Mouse (Mus musculus): ENCODE data around the gene Kctd15.

Kctd15 gene

GRCm38 (mm10) chr7:34663145-34663544, 6.6 kb upstream of the Kctd15 start:
- DNase-seq (ENCODE audit: low spot score in 2 of 2), result no peak

- no peak for DNase-seq (ENCODE audit: low spot score in 2 of 2)
These were observed 5.7 kb upstream of the Kctd15 start for GRCm38 (mm10) chr7:34662227-34662626.

GRCm38 (mm10) chr7:34659386-34660085, 3.0 kb upstream of the Kctd15 start:
- no peak for DNase-seq (ENCODE audit: low spot score in 2 of 2)

DNA sequence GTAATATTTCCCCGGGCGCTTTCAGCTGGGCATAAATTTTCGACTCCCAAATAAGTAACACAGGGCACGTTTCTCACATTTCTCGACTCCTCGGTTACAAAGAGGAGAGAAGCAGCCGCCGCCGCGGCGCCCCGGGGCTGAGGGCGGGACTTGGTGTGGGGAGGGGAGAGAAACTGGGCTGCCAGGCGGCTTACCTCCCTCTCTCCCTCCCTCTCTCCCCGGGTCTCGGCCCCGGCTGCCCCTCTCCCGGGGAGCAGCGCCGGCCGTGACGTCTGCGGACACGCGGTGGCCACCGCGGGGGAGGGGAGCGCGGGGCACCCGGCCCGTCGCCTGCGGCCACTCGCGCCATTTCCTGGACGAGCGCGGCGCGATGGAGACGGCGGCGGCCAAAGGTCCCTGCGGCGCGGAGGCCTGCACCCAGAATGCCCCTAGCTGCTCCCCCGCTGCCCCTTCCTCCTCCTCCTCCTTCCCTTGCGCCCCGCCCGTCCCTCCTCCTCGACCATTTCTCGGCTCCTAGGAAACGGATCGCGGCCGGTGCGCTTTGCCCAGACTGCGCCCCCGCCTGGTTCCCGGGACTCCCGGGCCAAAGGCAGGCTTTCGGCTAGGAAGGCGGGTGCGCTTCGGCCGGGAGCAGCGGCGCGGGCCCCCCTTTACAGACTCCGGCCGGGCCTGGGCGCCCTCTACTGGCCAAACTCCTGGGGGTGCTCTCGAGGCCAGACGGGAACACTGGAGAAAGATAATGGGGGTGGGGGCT, 1.3 kb downstream of the Kctd15 start:
- peak; percentile 85 to 90 for DNase-seq (ENCODE audit: low spot score in 2 of 2)

GRCm38 (mm10) chr7:34654441-34655085, 2.0 kb downstream of the Kctd15 start:
- peak; percentile 52 to 76 for DNase-seq (ENCODE audit: low spot score in 2 of 2)

DNA sequence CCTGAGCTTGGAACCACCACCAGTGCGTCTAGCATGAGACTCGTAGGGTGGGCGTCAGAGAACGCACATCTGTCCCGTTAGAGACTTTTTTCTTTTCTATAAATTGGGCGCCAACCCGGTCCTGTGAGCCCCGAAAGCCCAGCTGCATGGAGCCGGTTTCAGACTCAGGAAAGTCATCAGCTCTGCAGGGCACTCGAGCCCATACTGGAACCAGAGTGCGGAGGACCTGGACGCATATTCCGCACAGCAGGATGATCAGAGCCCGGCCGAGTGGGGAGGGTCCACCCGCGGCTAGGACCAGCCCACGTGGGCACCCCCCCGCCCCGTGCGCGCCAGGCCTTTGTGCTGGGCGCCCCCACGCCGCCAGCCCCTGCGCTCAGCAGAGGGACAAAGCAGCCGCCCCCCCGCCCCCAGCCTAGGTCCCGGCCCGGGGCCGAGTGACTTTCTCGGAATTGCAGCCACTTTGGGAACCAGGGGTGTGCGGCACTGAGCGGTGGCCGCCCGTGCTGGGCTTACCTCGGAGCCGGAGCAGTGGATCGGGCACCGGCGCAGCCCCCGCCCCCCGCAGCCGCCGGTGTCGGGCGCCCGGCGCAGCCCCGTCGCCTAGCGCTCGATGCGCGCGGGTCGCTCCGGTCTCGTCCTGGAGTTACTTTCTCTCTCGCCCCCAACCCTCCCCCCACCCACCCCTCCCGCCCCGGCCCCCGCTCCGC, 2.6 kb downstream of the Kctd15 start:
- DNase-seq (ENCODE audit: low spot score in 2 of 2), result peak in 1 of 2 experiments; percentile 65

DNA sequence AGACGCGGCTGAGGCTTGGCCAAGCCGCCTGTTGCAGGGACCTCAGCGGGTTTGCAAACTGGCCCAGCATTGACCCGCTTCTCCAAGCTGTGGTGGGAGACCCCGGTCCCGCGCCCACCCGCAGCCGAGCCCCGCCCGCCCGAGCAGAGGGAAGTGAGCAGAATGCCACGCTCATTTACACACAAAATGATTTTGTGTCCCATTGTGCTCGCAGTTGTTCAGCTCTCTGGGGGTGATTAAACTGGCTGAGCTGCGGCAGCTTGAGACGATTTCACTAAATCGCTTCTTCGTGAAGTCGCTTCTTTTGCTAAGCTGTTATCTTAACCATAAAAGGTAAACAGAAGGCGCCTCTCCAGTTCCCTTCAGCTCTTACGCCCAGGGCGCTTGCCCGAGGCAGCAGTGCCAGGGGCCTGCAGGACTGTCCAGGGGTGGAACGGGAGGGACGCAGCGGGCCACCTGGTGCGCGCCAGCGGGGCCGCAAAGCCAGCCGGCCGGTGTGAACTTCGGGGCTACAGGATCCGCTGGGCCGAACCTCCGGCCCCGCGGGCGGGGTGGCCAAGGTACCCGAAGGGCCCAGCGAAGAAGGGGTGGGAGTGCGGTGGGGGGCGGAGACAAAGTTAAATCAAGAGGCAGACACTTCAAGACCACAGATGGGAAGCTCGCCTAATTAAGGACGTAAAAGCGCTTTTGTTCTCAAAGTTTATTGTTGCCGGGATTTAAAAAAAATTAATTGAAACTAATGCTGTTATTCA, 3.6 kb downstream of the Kctd15 start:
- peak; percentile 41 to 60 for DNase-seq (ENCODE audit: low spot score in 2 of 2)

DNA sequence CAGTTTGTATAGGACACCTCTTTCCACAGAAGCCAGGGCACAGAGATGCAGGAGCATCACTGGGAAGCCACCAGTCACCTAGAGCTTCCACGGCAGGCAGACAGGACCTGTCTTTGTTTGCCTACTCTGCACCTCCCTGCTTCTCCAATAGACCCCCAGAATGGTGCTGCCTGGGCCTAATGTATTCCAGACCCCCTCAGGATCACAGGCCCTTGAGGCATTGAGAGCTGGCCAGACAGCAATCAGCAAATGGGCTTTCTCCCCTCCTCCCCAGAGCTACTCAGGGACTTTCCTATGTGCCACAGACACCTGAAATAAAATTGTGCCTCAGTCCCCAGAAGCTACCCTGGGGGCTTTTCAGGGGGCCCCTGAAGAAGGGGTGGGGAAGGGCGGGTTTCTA, 5.2 kb downstream of the Kctd15 start:
- DNase-seq (ENCODE audit: low spot score in 2 of 2), result no peak

- DNase-seq (ENCODE audit: low spot score in 2 of 2), result peak; percentile 67 to 70
These were observed 9.5 kb downstream of the Kctd15 start for GRCm38 (mm10) chr7:34647052-34647451.

GRCm38 (mm10) chr7:34646144-34646795, 10.3 kb downstream of the Kctd15 start:
- DNase-seq (ENCODE audit: low spot score in 2 of 2), result peak; percentile 45 to 55

- no peak for DNase-seq (ENCODE audit: low spot score in 2 of 2)
These were observed 10.9 kb downstream of the Kctd15 start for GRCm38 (mm10) chr7:34645623-34646022.

- no peak for DNase-seq (ENCODE audit: low spot score in 2 of 2)
These were observed 11.9 kb downstream of the Kctd15 start for GRCm38 (mm10) chr7:34644591-34644990.

DNA sequence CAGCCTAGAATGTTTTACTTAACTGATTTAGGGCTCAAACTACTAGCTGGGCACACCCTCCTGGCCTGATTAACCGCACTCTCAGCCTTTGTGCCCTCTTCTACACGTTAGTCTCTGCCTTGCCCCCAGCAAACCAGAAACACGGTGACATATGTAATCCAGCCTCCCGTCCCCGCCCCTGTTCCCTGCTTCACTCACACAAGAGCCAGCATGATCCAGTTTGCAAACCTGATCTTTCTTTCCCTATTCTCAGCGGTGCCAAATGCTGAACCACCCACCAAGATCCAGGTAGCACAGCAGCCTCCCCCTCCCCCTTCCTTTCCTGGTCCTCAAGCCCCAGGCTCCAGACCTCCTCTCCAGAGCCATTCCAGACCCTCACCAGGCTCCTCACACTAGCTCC, 13.2 kb downstream of the Kctd15 start:
- no peak for DNase-seq (ENCODE audit: low spot score in 2 of 2)

DNA sequence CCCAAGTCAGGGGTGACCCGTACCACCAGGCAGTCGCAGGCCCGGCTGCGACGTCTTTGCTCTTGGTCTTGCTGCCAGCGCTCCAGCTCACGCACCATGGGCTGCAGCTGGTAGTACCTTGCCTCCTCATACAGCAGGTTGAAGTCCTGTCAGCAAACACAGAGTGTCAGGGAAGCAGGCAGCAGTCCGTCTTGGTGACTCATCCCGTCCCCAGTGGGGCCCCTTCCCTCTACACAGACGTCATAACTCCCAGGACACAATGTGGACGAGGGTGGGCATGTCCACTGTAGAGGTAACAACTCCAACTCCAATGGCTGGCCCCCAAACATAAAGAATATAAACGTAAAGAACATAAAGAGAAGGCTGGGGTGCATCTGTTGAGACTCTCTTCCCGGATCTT, 14.6 kb downstream of the Kctd15 start:
- no peak for DNase-seq (ENCODE audit: low spot score in 2 of 2)

DNA sequence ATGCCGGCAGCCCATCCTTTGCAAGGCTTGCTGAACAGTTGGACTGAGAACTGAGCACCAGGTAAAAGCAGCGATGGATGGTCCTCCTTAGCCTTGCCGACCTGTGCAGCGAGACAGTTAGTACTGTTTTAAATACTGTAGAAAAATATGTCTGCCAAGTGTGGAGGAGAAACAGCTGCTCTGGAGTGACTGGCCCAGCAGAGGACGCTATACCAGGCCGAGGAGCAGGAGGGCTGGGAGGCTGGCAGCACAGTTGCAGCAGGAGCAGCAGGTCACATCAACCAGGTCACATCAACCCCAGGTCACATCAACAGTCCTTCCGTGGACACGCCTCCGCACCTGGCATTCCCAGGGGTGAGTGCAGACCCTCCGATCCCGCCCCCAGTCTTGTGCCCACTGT, 16.7 kb downstream of the Kctd15 start:
- DNase-seq (ENCODE audit: low spot score in 2 of 2), result no peak

DNA sequence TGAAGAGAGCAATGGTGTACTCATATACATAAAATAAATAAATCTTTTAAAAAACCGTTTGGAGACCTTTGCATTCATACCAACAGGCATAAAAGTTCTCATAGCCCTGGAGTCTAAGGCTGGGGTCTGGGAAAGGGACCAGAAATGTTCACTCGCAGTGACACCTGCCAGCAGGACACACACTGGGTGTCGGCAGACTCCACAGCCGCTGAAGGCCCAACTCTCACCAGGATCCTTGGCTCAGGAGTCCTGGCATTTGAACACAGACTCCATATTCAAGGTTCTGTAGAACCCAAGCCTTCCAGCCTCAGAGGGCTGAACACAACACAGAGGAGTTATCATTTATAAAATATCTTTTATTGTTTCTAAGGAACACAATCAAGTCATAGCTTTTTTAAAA, 19.9 kb downstream of the Kctd15 start:
- no peak for DNase-seq (ENCODE audit: low spot score in 2 of 2)

- no peak for DNase-seq (ENCODE audit: low spot score in 2 of 2)
These were observed 23.4 kb downstream of the Kctd15 start for GRCm38 (mm10) chr7:34632966-34633742.

- peak; percentile 79 to 87 for DNase-seq (ENCODE audit: low spot score in 2 of 2)
These were observed 26.1 kb downstream of the Kctd15 start for GRCm38 (mm10) chr7:34630211-34631085.

DNA sequence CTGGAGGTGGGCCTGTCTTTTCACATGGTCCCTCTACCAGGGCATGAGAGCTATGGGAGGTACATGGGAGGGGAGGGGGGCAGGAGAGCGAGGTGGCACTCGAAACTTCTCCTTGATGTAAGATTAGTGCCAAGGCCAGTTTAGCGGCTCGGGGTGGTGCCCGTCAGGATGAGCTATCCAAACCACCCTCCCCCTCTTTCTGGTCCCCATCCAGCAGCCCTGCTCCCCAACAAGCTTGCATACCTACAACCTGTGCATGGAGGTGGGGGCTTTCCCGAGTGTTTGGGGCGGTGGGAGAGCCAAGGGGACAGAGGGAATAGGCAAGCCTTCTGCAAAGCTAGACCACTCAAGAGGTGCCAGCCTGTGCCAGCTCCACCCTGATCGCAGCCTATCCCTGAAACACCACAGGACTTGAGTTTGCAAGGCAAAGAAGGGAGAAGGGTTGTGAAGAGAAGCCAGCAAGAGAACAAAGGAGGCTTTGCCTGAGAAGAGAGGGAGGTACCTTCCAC, 26.8 kb downstream of the Kctd15 start:
- DNase-seq (ENCODE audit: low spot score in 2 of 2), result no peak

Data from urinary bladder, adult 18-20 months (tissue).